Mouse (Mus musculus) limb, embryonic 13.5 days (tissue): ENCODE measurements around the gene Mrpl45. TPM values are rescaled to one million over a fixed set of nuclear protein-coding genes. Genes with fewer than 3 reads are reported as not detected.

Experiments
- ATAC-seq: fragments of 200-750 bp; cut with Nextera tagmentation; 2 replicates; pipeline ENCODE4 v1.8.0; 2017; ENCODE audit warnings: low read depth, moderate number of reproducible peaks, moderate TSS enrichment; ENCODE audit not compliant: low FRiP score
- H3K27ac ChIP-seq: fragments of 300-500 bp; sonication (generic); 2 replicates; pipeline ENCODE4 v1.5.1; 2015; ENCODE audit warnings: inconsistent platforms, mild to moderate bottlenecking, moderate library complexity
- H3K27me3 ChIP-seq: fragments of 300-500 bp; sonication (generic); 2 replicates; pipeline ENCODE4 v1.6.1; 2015; ENCODE audit warnings: mild to moderate bottlenecking, inconsistent platforms
- H3K36me3 ChIP-seq: fragments of 300-500 bp; sonication (generic); 2 replicates; pipeline ENCODE4 v1.6.1; 2015; ENCODE audit warnings: inconsistent platforms, mild to moderate bottlenecking, moderate library complexity
- H3K4me1 ChIP-seq: fragments of 300-500 bp; sonication (generic); 2 replicates; pipeline ENCODE4 v1.6.1; 2015; ENCODE audit warnings: inconsistent platforms
- H3K4me2 ChIP-seq: fragments of 300-500 bp; sonication (generic); replicated peaks from 2 replicates; pipeline ENCODE4 v1.6.1; 2015; ENCODE audit warnings: inconsistent platforms, mild to moderate bottlenecking, moderate library complexity
- H3K4me3 ChIP-seq: fragments of 300-500 bp; sonication (generic); 2 replicates; pipeline ENCODE4 v1.5.1; 2015; ENCODE audit warnings: moderate library complexity, mild to moderate bottlenecking, inconsistent platforms
- H3K9ac ChIP-seq: fragments of 300-500 bp; sonication (generic); 2 replicates; pipeline ENCODE4 v1.6.1; 2015; ENCODE audit warnings: mild to moderate bottlenecking, inconsistent platforms
- H3K9me3 ChIP-seq: fragments of 300-500 bp; sonication (generic); 2 replicates; pipeline ENCODE4 v1.6.1; 2016; ENCODE audit warnings: inconsistent platforms
- WGBS: fragments of 180-500 bp; shearing (Covaris S2); methylation state at CpG from one replicate; pipeline ENCODE4 v1.1.7; 2015; 5-methylcytosine and 5-hydroxymethylcytosine counted together
- polyA plus RNA-seq: library from polyadenylated mRNA; unstranded; fragments of >200 nt; fragmentation: Nextera tagmentation; extraction: Ambion mirVana; gene quantifications from 2 replicates; pipeline ENCODE4 v1.2.1, GENCODE M21; 2015

Mrpl45 gene
- polyA plus RNA-seq, 1 experiment from 2014 or later, result 45.8 TPM

GRCm38 (mm10) chr11:97337363-97337762, 21.8 kb downstream of the Mrpl45 start:
- Histone ChIP-seq H3K9me3 (no peaks in the 10 kb centered on the region), H3K27me3 (peaks cover 15% of the 10 kb centered on the region), H3K4me2 (no peak overlapping the region), H3K36me3 (no peaks in the 10 kb centered on the region; the same call in 1 of the 2 replicates), H3K27ac (no peak overlapping the region), H3K9ac (no peak overlapping the region), H3K4me3 (no peak overlapping the region), H3K4me1 (peaks cover 28% of the 10 kb centered on the region)
- 83% methylated on average over 12 of the region's 12 CpGs for WGBS
- ATAC-seq, result no peak

- peak overlapping the region; percentile 55; the same call in 1 of the 2 replicates for H3K27ac ChIP-seq
- peaks cover 25% of the 10 kb centered on the region for H3K4me1 ChIP-seq
- ATAC-seq, result 0 out of 2 replicates have a peak, but pooled peaks have one; percentile 30
- peaks cover 15% of the 10 kb centered on the region for H3K27me3 ChIP-seq
- no peaks in the 10 kb centered on the region for H3K36me3 ChIP-seq
- WGBS, result 42% methylated on average over 21 of the region's 21 CpGs
- peak overlapping the region; percentile 50 for H3K4me2 ChIP-seq
- peak overlapping the region; percentile 8; the same call in 1 of the 2 replicates for H3K4me3 ChIP-seq
- H3K9ac ChIP-seq, result peak overlapping the region; percentile 36; the same call in 1 of the 2 replicates
- H3K9me3 ChIP-seq, result no peaks in the 10 kb centered on the region
Measured at GRCm38 (mm10) chr11:97338302-97338976, 22.9 kb downstream of the Mrpl45 start.

GRCm38 (mm10) chr11:97338977-97339315, 23.4 kb downstream of the Mrpl45 start:
- peak overlapping the region; percentile 8; the same call in 1 of the 2 replicates for H3K4me3 ChIP-seq
- H3K9ac ChIP-seq, result peak overlapping the region; percentile 36; the same call in 1 of the 2 replicates

GRCm38 (mm10) chr11:97343175-97343574, 27.7 kb downstream of the Mrpl45 start:
- Histone ChIP-seq H3K4me3 (no peak overlapping the region), H3K9ac (0 out of 2 replicates have a peak overlapping the region, but pooled peaks have one; percentile 13), H3K36me3 (no peaks in the 10 kb centered on the region), H3K27me3 (peaks cover 3% of the 10 kb centered on the region; the same call in 1 of the 2 replicates), H3K27ac (no peak overlapping the region), H3K4me1 (peaks cover 19% of the 10 kb centered on the region), H3K9me3 (no peaks in the 10 kb centered on the region), H3K4me2 (no peak overlapping the region)
- no peak for ATAC-seq
- WGBS, result 37% methylated on average over 7 of the region's 8 CpGs

More at GRCm38 (mm10) chr11:97338977-97339315, 23.4 kb downstream of the Mrpl45 start:
- no peak overlapping the region for H3K27ac ChIP-seq
- H3K36me3 ChIP-seq, result no peaks in the 10 kb centered on the region
- no peaks in the 10 kb centered on the region for H3K9me3 ChIP-seq
- ATAC-seq, result no peak
- WGBS, result 40% methylated on average over 17 of the region's 17 CpGs
- peaks cover 15% of the 10 kb centered on the region for H3K27me3 ChIP-seq
- H3K4me2 ChIP-seq, result peak overlapping the region; percentile 50
- peaks cover 30% of the 10 kb centered on the region for H3K4me1 ChIP-seq

GRCm38 (mm10) chr11:97343619-97344018, 28.1 kb downstream of the Mrpl45 start:
- Histone ChIP-seq H3K27ac (no peak overlapping the region), H3K27me3 (no peaks in the 10 kb centered on the region)

GRCm38 (mm10) chr11:97345446-97345845, 29.9 kb downstream of the Mrpl45 start:
- no peak for ATAC-seq
- WGBS, result 66% methylated on average over 10 of the region's 10 CpGs
- H3K36me3 ChIP-seq, result no peaks in the 10 kb centered on the region
- H3K27me3 ChIP-seq, result no peaks in the 10 kb centered on the region
- no peaks in the 10 kb centered on the region for H3K9me3 ChIP-seq
- peaks cover 20% of the 10 kb centered on the region for H3K4me1 ChIP-seq
- no peak overlapping the region for H3K27ac ChIP-seq
- no peak overlapping the region for H3K9ac ChIP-seq
- H3K4me2 ChIP-seq, result no peak overlapping the region
- no peak overlapping the region for H3K4me3 ChIP-seq

More at GRCm38 (mm10) chr11:97343619-97344018, 28.1 kb downstream of the Mrpl45 start:
- H3K4me2 ChIP-seq, result peak overlapping the region; percentile 23; the same call in 1 of the 2 replicates
- 22% methylated on average over 17 of the region's 17 CpGs for WGBS
- H3K36me3 ChIP-seq, result no peaks in the 10 kb centered on the region
- no peaks in the 10 kb centered on the region for H3K9me3 ChIP-seq
- no peak for ATAC-seq
- H3K4me1 ChIP-seq, result peaks cover 14% of the 10 kb centered on the region
- 0 out of 2 replicates have a peak overlapping the region, but pooled peaks have one; percentile 35 for H3K9ac ChIP-seq
- no peak overlapping the region for H3K4me3 ChIP-seq

GRCm38 (mm10) chr11:97346383-97346782, 30.9 kb downstream of the Mrpl45 start:
- no peaks in the 10 kb centered on the region for H3K9me3 ChIP-seq
- no peak overlapping the region for H3K27ac ChIP-seq
- no peaks in the 10 kb centered on the region for H3K27me3 ChIP-seq
- 76% methylated on average over 9 of the region's 9 CpGs for WGBS
- H3K4me1 ChIP-seq, result peaks cover 26% of the 10 kb centered on the region
- ATAC-seq, result no peak
- no peaks in the 10 kb centered on the region for H3K36me3 ChIP-seq
- H3K4me3 ChIP-seq, result no peak overlapping the region
- no peak overlapping the region for H3K9ac ChIP-seq
- no peak overlapping the region for H3K4me2 ChIP-seq

- Histone ChIP-seq H3K4me2 (no peak overlapping the region), H3K9me3 (no peaks in the 10 kb centered on the region), H3K9ac (no peak overlapping the region), H3K27me3 (no peaks in the 10 kb centered on the region), H3K27ac (no peak overlapping the region), H3K36me3 (no peaks in the 10 kb centered on the region), H3K4me3 (no peak overlapping the region), H3K4me1 (peaks cover 26% of the 10 kb centered on the region)
- 82% methylated on average over 9 of the region's 9 CpGs for WGBS
- ATAC-seq, result no peak
Measured at GRCm38 (mm10) chr11:97347291-97347690, 31.8 kb downstream of the Mrpl45 start.

GRCm38 (mm10) chr11:97350035-97350434, 34.5 kb downstream of the Mrpl45 start:
- no peak overlapping the region for H3K4me2 ChIP-seq
- H3K4me1 ChIP-seq, result peaks cover 17% of the 10 kb centered on the region
- peak; percentile 73; the same call in 1 of the 2 replicates for ATAC-seq
- no peaks in the 10 kb centered on the region for H3K9me3 ChIP-seq
- peak overlapping the region; percentile 53; the same call in 1 of the 2 replicates for H3K9ac ChIP-seq
- 29% methylated on average over 2 of the region's 2 CpGs for WGBS
- no peaks in the 10 kb centered on the region for H3K36me3 ChIP-seq
- H3K4me3 ChIP-seq, result no peak overlapping the region
- no peaks in the 10 kb centered on the region for H3K27me3 ChIP-seq
- peak overlapping the region; percentile 29; the same call in 1 of the 2 replicates for H3K27ac ChIP-seq

- H3K4me2 ChIP-seq, result no peak within 1 kb of the TSS
- no peak within 1 kb of the TSS for H3K27ac ChIP-seq
- no peak within 1 kb of the TSS for H3K4me3 ChIP-seq
- no peaks in the 10 kb centered on the region for H3K27me3 ChIP-seq
- H3K4me1 ChIP-seq, result peaks cover 17% of the 10 kb centered on the region
- H3K9me3 ChIP-seq, result no peaks in the 10 kb centered on the region
- no peak for ATAC-seq
- no peaks in the 10 kb centered on the region for H3K36me3 ChIP-seq
- no peak within 1 kb of the TSS for H3K9ac ChIP-seq
- 63% methylated on average over 3 of the region's 3 CpGs for WGBS
Measured at GRCm38 (mm10) chr11:97352027-97352684, 36.6 kb downstream of the Mrpl45 start, which contains the start of gene Gpr179. TSS of gene Gpr179 (minus strand) at chr11:97352077.

- H3K4me2 ChIP-seq, result no peak overlapping the region
- WGBS, result 59% methylated on average over 4 of the region's 4 CpGs
- no peak overlapping the region for H3K9ac ChIP-seq
- H3K27me3 ChIP-seq, result no peaks in the 10 kb centered on the region
- H3K4me3 ChIP-seq, result no peak overlapping the region
- H3K36me3 ChIP-seq, result no peaks in the 10 kb centered on the region
- H3K4me1 ChIP-seq, result peaks cover 17% of the 10 kb centered on the region
- H3K9me3 ChIP-seq, result no peaks in the 10 kb centered on the region
- no peak overlapping the region for H3K27ac ChIP-seq
- no peak for ATAC-seq
Measured at GRCm38 (mm10) chr11:97352935-97353597, 37.5 kb downstream of the Mrpl45 start.

GRCm38 (mm10) chr11:97354646-97355045, 39.1 kb downstream of the Mrpl45 start:
- 74% methylated on average over 2 of the region's 2 CpGs for WGBS
- H3K27ac ChIP-seq, result no peak overlapping the region
- H3K9me3 ChIP-seq, result no peaks in the 10 kb centered on the region
- no peak overlapping the region for H3K4me3 ChIP-seq
- no peak for ATAC-seq
- H3K4me1 ChIP-seq, result peaks cover 14% of the 10 kb centered on the region
- H3K36me3 ChIP-seq, result no peaks in the 10 kb centered on the region
- no peak overlapping the region for H3K9ac ChIP-seq
- H3K27me3 ChIP-seq, result no peaks in the 10 kb centered on the region
- no peak overlapping the region for H3K4me2 ChIP-seq
